Mouse (Mus musculus) CD4-positive, CD25-positive, alpha-beta regulatory T cell, adult 2 months (primary cell): ENCODE measurements around the gene Rnf141.

ENCODE experiments used
- DNase-seq: peaks from one replicate; pipeline ENCODE4 v3.0.0-alpha.2; 2012; ENCODE audit warnings: low read depth, low spot score

Rnf141 gene

DNA sequence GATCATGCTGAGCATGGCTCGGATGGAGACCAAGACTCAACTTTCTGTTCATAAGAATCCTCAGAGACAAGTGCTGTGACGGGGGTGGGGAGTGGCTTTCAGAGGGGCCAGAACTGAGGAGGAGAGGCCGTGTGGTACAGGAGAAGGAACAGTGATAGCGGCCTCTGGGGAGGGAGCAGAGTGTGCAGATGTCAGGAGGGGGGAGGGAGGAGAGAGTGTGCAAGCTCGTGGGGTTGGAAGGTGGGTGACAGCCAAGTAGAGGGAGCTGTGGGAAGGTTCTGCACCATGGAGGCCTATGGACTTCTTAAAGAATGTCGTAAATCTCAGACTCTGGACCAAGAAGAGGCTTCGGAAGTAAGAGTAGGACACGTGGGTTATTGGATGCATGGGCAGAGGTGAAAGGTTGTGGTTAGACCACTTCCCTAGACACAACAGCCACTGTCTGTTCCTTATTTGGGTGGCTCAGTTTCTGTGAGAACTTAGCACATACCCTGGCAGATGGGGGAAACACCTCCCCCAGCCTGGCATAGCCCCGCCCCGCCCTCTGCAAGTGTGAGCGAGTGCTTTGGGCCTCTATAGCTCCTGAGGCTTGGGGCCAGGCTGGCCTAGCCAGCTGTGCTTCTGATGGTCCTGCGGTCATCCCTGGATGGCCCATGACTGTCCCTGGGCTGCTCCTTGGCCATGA, 47.7 kb downstream of the Rnf141 start:
- DNase-seq: peak; percentile 86

DNA sequence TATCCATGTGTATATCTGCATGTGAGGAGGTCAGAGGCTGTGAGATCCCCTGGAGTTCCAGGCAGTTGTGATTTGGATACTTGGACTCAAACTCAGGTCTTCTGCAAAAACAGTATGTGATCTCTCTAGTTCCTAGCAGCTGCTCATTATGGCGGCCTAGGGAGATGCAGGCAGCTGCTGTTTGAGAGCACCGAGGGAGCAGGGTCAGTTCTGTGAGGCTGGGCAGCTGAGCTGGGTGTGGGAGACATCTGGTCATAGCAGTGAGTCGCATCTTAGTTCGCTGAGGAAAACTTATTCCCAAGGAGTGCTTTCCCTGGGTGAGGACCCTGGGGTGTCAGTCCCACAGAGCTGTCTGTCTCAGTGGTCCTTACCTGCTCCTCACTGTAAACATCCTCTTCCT, 49.5 kb downstream of the Rnf141 start:
- DNase-seq: no peak

DNA sequence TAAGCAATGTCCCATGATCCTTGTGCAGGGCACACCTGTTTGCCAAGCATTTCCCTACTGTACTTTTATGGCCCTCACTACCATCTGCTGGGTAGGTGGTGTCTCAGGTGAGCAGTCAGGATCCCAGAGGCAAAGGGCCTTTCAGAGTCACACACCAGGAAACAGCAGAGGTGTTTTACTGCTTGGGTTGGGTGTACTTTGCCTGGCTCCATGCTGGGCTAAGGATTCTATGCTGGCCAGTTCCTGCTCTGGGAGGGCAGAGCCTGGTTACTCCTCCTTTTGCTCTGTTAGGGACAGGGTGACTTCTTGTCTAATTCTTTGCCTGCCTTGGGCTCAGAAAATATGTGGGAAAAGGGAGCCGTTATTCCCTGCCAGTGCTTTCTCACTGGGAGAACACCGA, 51.4 kb downstream of the Rnf141 start:
- DNase-seq: no peak

DNA sequence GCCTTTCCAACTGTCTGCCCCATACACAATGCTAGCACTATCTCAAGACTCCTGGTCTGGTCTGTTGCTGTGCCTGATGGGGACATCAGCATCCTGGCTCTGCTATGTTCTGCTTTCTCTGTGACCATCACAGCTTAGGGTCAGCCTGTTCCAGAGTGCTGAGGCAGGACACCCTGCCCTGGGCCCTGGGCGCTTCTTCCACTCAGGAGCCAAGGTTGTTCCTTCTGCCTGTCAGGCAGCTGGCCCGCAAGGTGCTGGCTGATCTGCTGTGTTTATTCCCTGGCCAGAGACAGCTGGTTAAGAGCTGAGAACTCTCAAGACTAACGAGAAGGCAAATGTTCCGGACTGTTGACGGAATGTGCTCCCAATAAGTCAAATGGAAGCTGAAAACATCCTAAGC, 52.1 kb downstream of the Rnf141 start:
- no peak for DNase-seq

DNA sequence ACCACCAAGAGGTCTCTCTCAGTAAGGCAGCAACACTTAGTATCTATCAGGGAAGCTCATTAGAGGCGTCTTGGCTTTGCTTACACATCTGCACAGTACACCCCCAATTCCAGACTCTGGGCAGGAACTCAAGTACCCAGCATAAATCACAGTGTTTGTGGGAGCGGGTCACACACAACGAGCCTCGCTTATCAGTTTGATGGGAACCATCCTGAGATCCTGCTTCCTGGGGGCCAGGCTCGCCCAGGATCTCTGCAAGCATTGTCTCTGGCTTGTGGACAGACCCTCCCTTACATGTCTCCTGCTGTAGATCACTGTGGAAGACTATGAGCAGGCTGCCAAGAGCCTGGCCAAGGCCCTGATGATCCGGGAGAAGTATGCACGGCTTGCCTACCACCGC, 53.4 kb downstream of the Rnf141 start:
- no peak for DNase-seq

DNA sequence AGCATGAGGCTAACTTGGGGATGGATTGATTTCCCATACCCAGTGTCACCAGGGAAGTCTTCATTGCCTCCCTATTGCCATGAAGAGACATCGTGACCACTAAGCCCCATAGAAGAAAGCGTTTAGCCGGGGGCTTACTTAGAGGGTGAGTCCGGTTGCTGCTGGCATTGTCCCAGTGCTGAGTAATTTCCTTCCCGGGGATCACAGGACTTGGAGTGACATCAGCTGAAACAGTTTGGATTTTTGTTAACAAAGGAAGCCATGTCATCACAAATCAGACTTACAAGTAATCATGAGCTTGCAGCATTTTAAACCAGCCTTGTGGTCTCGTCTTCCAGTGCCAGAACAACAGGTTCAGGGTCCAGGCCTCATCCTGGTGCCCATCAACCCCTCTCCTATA, 56.9 kb downstream of the Rnf141 start:
- no peak for DNase-seq

DNA sequence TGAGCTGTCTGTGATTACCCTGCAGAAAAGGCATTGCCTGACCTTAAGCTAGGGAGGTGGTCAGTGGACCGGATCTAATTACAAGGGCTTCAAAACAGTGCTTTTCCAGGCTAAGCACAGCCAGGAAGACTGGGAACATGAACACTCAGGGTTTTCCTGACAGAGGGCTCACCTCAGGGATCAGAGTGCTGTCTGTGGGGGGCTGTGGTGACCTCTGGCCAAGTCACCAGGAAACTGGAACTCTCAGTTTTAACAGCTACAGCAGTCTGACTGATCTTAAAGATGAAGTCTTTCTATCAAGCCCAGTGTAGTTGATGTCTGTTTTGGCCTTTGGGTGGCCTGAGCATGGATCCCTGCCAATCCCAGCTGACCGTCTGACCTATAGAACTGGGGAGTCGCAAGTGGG, 58.5 kb downstream of the Rnf141 start:
- no peak for DNase-seq

DNA sequence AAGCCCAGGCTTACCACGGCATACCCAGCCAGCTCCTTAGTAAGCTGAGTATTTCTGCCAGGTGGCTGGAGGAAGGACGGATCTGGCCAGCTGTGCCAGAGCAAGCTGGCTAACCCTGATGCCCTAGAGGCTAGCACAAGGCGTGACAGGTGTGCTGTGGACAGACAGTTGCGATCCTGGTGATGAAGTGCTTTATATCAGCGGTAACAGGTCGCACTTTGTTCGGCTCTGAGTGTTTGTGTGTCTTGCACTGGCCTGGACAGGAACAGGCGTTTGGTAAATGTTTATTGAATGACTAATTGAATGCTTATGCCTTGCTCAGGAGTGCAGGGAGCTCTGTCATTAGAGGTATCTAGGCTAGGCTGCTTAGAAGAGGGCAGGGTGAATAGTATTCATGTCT, 59.3 kb downstream of the Rnf141 start:
- no peak for DNase-seq

DNA sequence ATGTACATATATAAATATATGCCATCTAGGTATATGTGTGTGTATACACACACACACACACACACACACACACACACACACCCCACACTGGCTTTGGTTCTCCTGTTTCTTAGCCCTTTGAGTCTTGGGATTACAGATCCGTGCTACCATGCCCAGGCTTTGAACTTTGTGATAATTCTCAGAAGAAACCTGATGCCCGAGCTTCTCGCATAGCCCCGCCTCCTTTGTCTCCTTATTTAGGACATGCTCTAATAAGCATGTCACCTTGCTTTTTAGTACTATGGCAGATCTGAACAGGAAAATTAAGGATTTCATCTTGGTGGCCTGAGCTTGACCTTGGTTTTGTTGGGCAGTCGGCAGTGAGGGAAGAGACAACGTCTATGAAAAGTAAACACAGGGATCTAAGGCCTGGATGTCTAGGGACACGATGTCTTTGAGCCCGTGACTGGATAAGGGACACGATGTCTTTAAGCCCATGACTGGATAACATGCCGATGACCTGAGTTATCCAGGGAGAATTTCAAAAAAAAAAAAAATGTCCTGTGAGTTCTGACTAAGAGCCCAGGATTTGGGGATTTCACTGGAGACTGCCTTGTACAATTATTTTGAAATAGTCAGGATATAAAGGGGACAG, 61.3 kb downstream of the Rnf141 start:
- DNase-seq: no peak

DNA sequence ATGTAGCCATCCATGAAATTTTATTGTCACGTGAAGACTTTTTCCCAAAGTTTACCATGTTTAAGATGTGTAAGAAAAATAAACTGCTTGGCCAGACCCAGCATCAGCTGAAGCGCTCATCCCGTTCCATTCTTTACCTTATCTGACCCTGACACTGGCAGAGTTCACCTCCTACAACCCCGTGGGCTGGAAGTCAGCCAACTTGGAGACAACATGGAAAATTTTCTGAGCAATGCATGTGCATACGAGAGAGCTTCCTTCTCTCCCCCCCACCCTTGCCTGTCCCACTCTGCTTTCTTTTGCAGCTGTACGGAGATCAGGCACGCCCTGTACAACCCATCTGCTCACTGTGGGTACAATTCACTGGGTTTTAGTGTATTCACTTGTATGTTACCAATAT, 62.1 kb downstream of the Rnf141 start:
- no peak for DNase-seq

DNA sequence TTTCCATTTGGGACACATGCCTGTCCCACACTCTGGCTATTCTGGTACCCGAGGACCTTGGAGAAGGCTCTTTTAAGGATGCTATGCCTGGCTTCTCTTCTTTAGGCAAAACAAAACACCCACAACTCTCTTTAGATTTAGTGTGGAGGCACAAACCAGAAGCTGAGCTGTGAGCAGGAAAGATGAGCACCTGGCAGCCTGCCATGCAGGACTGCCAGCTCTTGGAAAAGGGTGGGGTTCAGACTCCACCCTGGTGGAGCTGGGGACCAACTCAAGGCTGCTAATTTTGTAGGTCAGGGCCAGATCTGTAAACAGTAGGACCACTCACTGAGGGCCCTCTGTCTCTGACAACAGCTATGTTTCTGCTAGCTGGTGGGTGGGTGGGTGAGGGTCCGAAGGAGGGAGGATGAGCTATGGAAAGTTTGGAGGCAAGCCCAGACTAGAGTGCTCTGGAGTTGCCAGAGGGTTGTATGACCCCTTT, 63.0 kb downstream of the Rnf141 start:
- DNase-seq: no peak

DNA sequence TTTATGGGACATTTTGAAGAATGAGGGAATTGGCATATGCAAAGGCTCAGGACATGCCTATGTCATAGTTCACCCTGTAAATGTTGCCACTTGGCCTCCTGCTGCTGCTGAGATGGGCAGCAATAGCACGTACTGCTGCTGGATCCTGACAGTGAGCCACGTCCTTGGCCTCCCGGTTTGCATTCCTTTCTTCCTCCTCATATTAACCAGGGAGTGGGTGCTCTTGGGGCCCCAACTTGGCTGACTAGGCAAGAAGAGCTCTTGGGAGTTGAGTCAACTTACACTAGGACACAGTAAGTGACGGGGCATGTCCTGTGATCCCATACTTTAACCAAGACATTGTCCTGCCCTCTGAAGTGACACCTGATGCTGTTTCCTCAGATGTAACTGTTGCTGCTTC, 63.7 kb downstream of the Rnf141 start:
- no peak for DNase-seq

DNA sequence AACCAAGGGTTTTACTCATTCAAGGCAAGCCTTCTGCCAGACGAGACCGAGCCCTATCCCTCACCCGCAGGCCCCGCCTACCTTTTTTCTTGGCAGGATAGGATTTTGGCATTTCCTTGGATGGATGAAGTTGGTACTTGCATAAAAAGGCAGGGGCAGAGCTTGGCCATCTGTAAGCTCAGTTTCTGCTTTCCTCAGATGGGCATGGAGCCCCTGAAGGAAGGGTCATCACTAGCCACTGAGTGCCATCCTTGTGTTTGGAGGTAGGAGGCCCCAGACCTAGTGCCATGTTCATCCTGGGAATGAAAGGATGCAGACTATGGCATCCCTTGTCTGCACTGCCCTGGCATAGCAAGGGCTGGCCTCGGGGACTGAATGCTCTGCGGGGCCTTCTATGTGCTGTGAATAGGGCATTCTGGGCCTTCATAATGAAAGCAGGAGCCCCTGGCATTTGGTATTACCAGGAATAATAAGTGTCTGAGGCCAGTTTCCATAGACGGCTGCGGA, 64.6 kb downstream of the Rnf141 start:
- no peak for DNase-seq

DNA sequence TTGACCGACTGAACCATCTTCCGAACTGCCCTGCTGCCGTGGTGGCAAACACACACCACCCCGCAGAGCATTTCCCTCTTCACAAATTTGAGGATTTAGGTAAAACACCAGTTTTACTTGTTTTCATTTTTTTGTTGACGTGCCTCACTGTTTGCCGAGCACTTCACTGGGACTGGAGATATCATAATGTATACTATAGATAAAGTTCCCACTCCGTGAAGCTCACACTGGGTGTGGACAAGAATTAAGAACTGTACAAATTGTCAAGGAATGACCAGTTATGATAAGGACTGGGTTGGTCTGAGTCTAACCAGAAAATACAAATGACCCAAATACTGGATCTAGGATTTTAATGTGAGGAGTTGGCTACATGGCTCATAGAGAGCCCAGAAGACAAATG, 65.3 kb downstream of the Rnf141 start:
- no peak for DNase-seq

DNA sequence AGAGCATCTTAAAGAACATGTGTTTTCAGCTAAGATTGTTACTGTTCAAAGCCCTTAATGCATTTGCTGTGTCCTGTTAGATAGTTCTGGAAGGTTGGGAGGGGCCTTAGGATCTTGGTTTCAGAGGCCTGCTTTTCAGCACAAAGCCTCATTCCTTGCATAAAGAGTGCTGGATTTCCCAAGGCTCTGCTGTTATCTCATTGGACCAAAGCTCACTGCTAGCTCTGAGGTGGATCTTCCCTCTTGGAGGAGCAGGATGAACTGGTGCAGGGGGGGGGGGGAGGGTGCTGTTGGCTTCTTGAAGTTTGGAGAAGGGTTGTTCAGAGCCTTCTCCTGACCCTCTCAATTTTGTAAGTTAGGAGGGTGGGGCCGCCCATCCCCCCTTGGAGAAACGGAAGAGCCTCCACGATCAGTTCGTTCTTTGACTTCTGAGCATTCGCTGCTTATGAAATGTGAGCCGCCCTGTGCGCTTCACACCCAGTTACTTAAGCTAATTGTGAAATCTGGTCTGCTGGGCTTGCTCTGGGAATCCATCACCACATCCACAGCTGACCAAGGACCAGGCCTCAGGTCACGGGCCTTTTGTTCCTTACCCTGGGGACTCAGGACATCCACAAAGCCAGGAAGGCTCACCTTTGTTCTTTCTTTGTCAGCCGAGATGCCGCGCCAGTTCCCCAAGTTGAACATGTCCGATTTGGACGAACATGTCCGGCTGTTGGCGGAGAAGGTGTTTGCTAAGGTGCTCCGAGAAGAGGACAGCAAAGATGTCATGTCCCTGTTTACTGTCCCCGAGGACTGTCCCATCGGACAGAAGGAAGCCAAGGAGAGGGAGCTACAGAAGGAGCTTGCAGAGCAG, 66.9 kb downstream of the Rnf141 start:
- DNase-seq: no peak

DNA sequence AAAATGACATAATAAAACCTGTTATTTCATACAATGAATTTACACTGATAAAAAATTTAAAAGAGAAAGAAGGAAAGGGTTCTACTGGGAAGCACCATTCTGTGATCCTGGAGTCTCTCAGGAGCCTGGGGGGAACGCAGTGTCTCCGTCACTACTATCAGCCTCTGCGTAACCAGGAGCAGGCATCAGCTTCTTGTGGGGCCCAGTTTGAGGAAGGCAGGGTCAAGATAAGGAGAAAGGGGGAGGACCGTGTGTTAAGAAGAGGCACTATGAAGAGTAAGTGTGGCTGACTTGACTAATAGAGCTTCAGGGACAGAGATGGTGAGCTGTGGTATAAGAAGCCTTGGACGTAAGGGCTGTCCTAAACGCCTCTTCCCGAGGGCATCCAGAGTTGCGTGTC, 69.6 kb downstream of the Rnf141 start:
- DNase-seq: no peak

DNA sequence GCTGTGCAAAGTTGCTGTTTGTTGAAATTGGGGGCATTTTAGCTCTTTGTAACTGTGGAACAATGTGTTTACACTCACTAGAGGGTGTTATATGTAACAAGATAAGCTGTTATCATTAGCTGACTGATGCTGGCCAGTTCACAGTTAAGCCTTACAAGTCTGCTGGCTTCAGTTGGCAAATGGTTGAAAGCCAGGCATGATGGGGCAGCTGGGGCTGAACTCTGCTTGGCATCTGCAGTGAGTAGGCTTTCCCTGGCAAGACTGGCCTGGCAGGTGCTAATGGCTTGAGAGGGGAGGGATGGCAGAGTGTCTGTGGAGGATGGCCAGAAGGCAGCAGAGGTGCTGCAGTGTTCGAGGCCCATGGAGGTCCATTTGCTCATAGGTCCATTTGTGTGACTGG, 70.2 kb downstream of the Rnf141 start:
- no peak for DNase-seq

DNA sequence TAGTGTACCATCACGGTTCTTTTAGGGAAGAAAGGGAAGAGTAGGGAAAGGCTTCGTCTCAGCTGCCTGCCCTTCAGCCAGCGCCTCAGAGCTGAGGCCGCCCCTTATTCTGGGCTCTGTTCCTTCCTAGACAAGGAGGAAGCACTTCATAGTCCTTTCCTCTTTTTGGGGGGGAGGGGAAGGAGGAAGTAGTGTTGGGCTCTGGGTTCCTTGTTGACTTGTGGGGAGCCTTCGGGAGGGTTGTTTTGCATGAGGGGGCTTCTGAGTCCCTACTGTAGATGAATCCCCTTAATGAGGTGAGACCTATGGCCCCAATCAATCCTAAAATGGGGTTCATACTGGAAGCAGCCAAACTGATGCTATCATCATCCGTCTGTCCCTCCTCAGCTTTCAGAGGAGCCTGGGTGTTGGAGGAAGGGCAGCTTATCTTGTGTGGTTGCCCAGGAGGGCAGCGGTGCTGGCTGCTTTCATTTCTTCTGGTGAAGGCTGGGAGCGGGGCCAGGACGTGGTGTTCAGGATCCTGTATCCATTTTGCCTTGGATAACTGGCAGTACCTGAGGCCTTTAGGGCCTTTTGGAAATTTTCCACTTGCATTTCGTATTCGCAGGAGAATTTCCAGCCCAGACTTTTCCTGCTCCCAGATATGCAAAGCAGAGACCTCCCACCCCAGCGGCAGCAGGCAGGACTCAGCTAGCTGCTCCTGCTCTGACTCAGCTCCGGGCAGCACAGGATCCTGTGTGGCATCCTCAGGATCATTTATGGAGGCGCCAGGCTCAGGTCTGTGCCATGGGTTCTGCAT, 70.9 kb downstream of the Rnf141 start:
- peak; percentile 8 for DNase-seq

DNA sequence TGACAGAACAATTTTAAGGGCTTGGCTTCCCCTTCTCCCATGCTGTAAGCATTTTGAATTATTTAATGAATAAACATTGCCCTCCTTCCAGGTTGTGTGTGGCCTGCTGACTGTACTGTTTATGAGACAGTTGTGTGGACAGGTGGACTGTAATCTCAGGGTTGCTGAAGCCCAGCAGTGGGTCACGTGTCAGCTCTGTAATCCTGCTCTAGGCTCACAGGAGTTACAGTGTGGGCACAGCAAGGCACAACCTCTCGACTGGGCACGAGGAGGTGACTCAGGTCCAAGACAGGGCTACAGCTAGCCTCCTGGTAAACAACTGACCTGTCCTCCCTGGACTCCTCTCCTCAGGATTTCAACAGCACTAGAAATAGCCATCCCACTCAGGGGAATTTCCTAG, 71.9 kb downstream of the Rnf141 start:
- no peak for DNase-seq

DNA sequence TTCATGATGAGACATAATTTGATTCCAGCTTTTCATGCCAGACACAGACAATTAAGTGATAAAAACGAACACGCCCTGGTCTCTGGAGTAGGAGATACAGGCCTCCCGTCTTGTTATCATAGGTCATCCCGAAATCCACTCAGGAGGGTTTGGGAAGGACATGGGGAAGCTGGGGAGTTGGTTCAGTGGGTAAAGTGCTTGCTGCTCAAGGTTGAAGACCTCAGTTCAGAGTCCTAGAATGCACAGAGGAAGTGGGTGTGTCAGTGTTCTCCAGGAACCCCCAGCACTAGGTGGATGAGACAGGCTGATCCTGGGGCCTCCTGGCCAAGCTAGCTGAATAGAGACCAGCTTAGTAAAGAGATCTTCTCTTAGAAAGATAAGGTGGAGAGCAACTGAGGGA, 73.3 kb downstream of the Rnf141 start:
- peak; percentile 14 for DNase-seq

DNA sequence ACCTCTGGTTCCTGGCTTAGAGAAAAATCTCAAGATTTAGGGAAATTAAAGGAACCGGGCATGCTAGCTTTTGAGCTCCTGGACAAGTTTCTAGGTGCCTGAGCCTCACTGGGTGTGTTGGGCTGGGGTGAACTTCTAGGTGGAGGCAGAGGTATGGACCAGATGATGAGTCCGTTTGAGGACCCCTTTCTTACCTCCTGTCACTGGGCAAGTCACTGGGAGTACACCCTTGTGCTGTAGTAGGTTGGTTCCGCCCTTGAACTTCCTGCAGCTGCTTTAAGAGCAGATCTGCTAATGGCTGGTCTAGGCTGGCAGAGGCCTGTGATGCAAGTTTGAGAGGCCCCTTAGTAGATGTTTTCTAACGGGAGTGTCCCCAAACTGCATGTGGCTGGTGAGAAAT, 75.2 kb downstream of the Rnf141 start:
- peak; percentile 69 for DNase-seq
